Mouse (Mus musculus) Patski (cell line): ENCODE data around the gene Col23a1. TPM values are rescaled to one million over a fixed set of nuclear protein-coding genes. Genes with fewer than 3 reads are reported as not detected.

Experiments
- ATAC-seq: fragments of 100-300 bp; one replicate; pipeline ENCODE4 v1.8.0; 2021
- CTCF ChIA-PET: fragments of 350-600 bp; sonication (Branson Sonifier 250); formaldehyde crosslinking; loops from one replicate; lab custom pipeline; 2022; ENCODE audit warnings: inconsistent platforms; lab: Charles Lee
- POLR2A ChIA-PET: fragments of 350-600 bp; sonication (Branson Sonifier 250); formaldehyde crosslinking; loops from one replicate; lab custom pipeline; 2022; ENCODE audit warnings: antibody characterized with exemption, inconsistent platforms; lab: Charles Lee
- DNase-seq: peaks from one replicate; pipeline ENCODE4 v3.0.0-alpha.2; 2011; ENCODE audit warnings: low read depth, low spot score
- H3K27me3 ChIP-seq: fragments of 371-371 bp; one replicate; pipeline ENCODE4 v1.5.1; 2021
- CTCF ChIP-seq: fragments of 100-300 bp; IDR thresholded peaks from one replicate; pipeline ENCODE4 v1.5.1; 2021
- in situ Hi-C: fragments of 300-500 bp; cut with MboI; formaldehyde crosslinking; loops from 3 replicates; pipeline ENCODE4 v1.11.1; 2018; ENCODE audit warnings: low pct_unique_long_range_greater_than_20kb, mixed read lengths
- polyA plus RNA-seq: library from polyadenylated mRNA; unstranded; gene quantifications from one replicate; pipeline ENCODE4 v1.2.3, GENCODE M21; 2021

The Col23a1 gene
- polyA plus RNA-seq, 1 experiment from 2014 or later, result 3.5 TPM

- POLR2A ChIA-PET, result no interaction called here
- in situ Hi-C loops, result no loop called here
- CTCF ChIA-PET, result no interaction called here
- no peak for TF ChIP-seq CTCF
- ATAC-seq (no peak), DNase-seq (no peak)
- H3K27me3 ChIP-seq, result no peaks in the 10 kb centered on the region
Measured at GRCm38 (mm10) chr11:51401481-51402128, 111.9 kb downstream of the Col23a1 start.

GRCm38 (mm10) chr11:51403886-51404285, 114.2 kb downstream of the Col23a1 start:
- no peaks in the 10 kb centered on the region for H3K27me3 ChIP-seq
- in situ Hi-C loops, result no loop called here
- POLR2A ChIA-PET, result no interaction called here
- CTCF ChIA-PET, result no interaction called here
- no peak for TF ChIP-seq CTCF
- ATAC-seq (no peak), DNase-seq (no peak)

GRCm38 (mm10) chr11:51404865-51405440, 115.2 kb downstream of the Col23a1 start:
- ChIA-PET CTCF (no interaction called here), POLR2A (no interaction called here)
- ATAC-seq (no peak), DNase-seq (no peak)
- H3K27me3 ChIP-seq, result no peaks in the 10 kb centered on the region
- TF ChIP-seq CTCF, result no peak
- in situ Hi-C loops, result no loop called here

GRCm38 (mm10) chr11:51406531-51406930, 116.8 kb downstream of the Col23a1 start:
- ChIA-PET CTCF (no interaction called here), POLR2A (no interaction called here)
- in situ Hi-C loops, result no loop called here

GRCm38 (mm10) chr11:51407351-51407750, 117.6 kb downstream of the Col23a1 start:
- POLR2A ChIA-PET, result no interaction called here
- CTCF ChIA-PET, result no interaction called here
- TF ChIP-seq CTCF, result no peak
- DNase-seq (no peak), ATAC-seq (no peak)
- H3K27me3 ChIP-seq, result no peaks in the 10 kb centered on the region
- in situ Hi-C loops, result no loop called here

More at GRCm38 (mm10) chr11:51406531-51406930, 116.8 kb downstream of the Col23a1 start:
- no peak for DNase-seq
- no peak for TF ChIP-seq CTCF
- no peak for ATAC-seq
- no peaks in the 10 kb centered on the region for H3K27me3 ChIP-seq

GRCm38 (mm10) chr11:51410771-51411170, 121.1 kb downstream of the Col23a1 start:
- ATAC-seq (no peak), DNase-seq (no peak)
- in situ Hi-C loops, result no loop called here
- H3K27me3 ChIP-seq, result peaks cover 8% of the 10 kb centered on the region
- no peak for TF ChIP-seq CTCF
- CTCF ChIA-PET, result no interaction called here
- POLR2A ChIA-PET, result interaction anchor here (1.1 kb wide), 1 partner anchor 11 kb away, joined by 3 read pairs; no protein-coding TSS in a partner anchor

GRCm38 (mm10) chr11:51414520-51414919, 124.8 kb downstream of the Col23a1 start:
- CTCF ChIA-PET, result no interaction called here
- POLR2A ChIA-PET, result no interaction called here
- H3K27me3 ChIP-seq, result peaks cover 17% of the 10 kb centered on the region
- in situ Hi-C loops, result no loop called here
- no peak for DNase-seq
- ATAC-seq, result no peak
- TF ChIP-seq CTCF, result no peak

- DNase-seq (no peak), ATAC-seq (no peak)
- no peak for TF ChIP-seq CTCF
- in situ Hi-C loops, result no loop called here
- ChIA-PET CTCF (interaction anchor here (1.3 kb wide), 1 partner anchor 17 kb away, joined by 5 read pairs; no protein-coding TSS in a partner anchor), POLR2A (no interaction called here)
- H3K27me3 ChIP-seq, result peaks cover 17% of the 10 kb centered on the region
Measured at GRCm38 (mm10) chr11:51415049-51415688, 125.4 kb downstream of the Col23a1 start.

GRCm38 (mm10) chr11:51418807-51419206, 129.1 kb downstream of the Col23a1 start:
- ChIA-PET POLR2A (no interaction called here), CTCF (no interaction called here)
- DNase-seq, result no peak
- in situ Hi-C loops, result no loop called here
- H3K27me3 ChIP-seq, result peaks cover 20% of the 10 kb centered on the region
- no peak for TF ChIP-seq CTCF
- no peak for ATAC-seq

- no peak for TF ChIP-seq CTCF
- ATAC-seq (no peak), DNase-seq (no peak)
- POLR2A ChIA-PET, result interaction anchor here (1.2 kb wide), 1 partner anchor 11 kb away, joined by 3 read pairs; no protein-coding TSS in a partner anchor
- in situ Hi-C loops, result no loop called here
- peaks cover 3% of the 10 kb centered on the region for H3K27me3 ChIP-seq
- CTCF ChIA-PET, result no interaction called here
Measured at GRCm38 (mm10) chr11:51421878-51422277, 132.2 kb downstream of the Col23a1 start.

GRCm38 (mm10) chr11:51422713-51423112, 133.0 kb downstream of the Col23a1 start:
- CTCF ChIA-PET, result no interaction called here
- in situ Hi-C loops, result no loop called here

More at GRCm38 (mm10) chr11:51422713-51423112, 133.0 kb downstream of the Col23a1 start:
- POLR2A ChIA-PET, result interaction anchor here (1.2 kb wide), 1 partner anchor 11 kb away, joined by 3 read pairs; no protein-coding TSS in a partner anchor
- ATAC-seq (no peak), DNase-seq (no peak)
- TF ChIP-seq CTCF, result no peak
- H3K27me3 ChIP-seq, result peaks cover 3% of the 10 kb centered on the region
